Mouse (Mus musculus) lung, postnatal 4 days (tissue): ENCODE results near the gene Zscan5b.
"Not testable (repeated sequence)": the region's sequence is repeated elsewhere in the genome, so short reads cannot be mapped to it uniquely, and the experiment has no call there.

Experiments
- DNase-seq, 2 experiments: peaks; one replicate each; pipeline ENCODE4 v3.0.0; 2021

Zscan5b gene

DNA sequence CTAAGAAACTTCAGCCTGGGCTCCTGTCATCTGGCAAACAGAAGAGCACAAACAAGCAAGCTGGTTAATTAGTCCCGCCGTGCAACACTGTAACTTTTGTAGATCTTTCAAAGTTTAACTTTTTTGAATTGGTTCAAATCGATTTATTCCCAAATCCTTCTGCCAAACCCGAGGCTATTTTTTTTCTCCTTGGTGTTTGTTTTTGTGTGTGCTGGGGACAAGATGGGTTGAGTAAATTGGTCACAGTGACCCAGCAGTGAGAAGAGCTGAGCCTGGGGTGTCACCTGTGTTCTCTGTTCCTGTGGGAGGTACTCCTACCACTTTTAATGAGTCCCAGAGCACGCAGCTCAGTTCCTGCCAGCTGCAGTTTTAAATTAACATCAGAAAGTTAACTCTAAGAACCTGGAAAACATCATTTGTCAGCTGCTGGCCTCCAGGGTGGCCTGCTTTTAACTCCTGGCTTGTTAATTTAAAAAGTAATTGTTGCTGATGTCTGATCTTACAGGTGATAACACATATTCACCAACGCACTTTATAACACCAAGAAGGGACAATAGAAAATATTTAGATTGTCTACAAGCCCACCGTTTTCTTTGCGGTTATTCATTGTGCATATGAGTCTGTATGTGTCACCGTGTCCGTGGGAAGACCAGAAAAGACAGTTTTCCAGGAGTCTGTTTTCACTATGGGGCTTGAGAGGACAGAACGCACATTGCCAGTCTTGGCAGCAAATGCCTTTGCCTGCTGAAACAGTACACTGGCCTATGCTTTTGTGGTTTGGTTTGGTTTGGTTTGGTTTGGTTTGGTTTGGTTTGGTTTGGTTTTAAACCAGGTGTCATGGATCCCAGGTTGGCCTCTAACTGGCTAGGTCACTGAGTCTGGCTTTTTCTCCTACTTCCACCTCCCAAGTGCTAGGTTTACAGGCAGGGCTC is 22.5 kb downstream of the Zscan5b start:
- DNase-seq: no peak

DNA sequence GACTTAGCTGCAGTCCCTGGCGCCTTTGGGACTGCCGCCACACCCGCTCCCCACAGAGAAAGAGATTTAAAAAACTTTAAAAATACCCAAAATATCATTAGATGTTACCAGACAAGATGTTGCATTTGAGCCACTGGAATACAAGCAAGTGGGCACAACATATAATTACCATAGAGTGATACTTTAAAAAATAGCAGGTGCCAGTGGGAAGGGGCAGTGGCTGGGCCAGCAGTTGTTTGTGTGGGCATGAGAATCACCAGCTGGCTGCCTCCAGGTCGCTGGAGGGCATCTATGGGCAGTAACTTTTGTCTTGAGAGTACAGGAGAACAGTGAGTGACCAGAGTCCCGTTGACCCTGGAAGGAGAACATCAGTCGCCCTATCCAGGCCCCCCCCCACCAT is 30.3 kb downstream of the Zscan5b start, which contains the start of gene Epp13:
Epp13 (plus strand) TSS at position 301 of the 400 bp plus-strand sequence.
- no peak for DNase-seq

DNA sequence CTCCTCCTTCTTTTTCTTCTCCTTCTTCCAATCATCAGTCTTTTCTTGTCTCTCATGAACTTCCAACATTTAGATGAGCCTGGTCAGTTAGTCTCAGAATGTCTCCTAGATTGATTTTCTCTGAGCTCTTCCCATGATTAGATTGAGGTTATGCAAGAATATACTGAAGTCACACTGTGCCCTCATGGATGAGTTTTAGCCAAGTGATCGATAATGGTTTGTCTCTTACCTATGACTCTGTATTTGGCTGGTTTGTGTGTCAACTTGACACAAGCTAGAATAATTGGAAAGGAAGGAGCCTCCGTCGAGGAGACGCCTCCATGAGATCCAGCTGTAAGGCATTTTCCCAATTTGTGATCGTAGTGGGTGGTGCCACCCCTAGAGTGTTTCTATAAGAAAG is 32.4 kb downstream of the Zscan5b start:
- no peak for DNase-seq

DNA sequence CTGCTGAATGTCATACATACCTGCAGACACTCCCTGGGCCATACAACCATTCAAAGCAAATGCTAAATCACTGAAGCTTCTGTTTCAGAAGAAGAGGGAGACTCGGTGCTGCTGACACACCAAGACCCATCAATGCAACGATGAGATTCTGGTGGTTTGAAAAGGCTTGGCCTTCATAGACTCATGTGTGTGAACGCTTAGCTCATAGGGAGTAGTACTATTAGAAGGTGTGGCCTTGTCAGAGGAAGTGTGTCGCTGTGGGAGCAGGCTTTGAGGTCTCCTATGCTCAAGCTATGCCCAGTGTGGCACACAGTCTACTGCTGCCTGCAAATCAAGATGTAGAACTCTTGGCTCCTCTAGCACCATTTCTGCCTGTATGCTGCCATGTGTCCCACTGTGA is 35.3 kb downstream of the Zscan5b start:
- no peak for DNase-seq

GRCm38 (mm10) chr7:6258232-6259220 is 36.4 kb downstream of the Zscan5b start:
- no peak for DNase-seq

DNA sequence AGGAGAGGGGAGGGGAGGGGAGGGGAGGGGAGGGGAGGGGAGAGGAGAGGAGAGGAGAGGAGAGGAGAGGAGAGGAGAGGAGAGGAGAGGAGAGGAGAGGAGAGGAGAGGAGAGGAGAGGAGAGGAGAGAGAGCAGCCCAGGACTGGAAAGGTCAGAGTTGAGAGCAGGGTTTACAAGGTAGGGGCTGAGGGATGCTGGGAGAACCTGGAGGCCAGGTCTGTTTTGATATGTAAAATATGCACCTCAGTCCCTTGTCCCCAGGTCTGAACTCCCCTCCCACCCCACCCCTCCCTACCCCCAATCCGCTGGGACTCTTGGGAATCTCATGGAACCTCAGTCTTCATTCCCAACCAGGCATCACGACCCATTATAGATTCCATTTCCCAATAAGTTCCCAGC is 37.9 kb downstream of the Zscan5b start:
- not testable (repeated sequence) for DNase-seq

DNA sequence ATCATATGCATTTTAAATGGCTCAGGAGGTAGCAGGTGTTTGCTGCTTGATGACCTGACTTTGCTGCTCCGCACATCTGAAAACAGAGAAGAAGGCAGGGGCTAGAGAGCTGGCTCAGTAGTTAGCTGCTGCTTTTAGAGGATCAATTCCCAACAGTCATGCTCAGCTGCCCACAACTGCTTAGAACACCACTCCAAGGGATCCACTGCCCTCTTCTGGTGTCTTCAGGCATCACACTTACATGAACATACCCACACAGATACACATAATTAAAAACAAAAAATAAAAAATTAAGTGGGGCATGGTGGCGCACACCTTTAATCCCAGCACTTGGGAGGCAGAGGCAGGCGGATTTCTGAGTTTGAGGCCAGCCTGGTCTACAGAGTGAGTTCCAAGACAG is 40.0 kb downstream of the Zscan5b start:
- no peak for DNase-seq

- no peak for DNase-seq
Observed at GRCm38 (mm10) chr7:6262984-6263383, 40.9 kb downstream of the Zscan5b start.

DNA sequence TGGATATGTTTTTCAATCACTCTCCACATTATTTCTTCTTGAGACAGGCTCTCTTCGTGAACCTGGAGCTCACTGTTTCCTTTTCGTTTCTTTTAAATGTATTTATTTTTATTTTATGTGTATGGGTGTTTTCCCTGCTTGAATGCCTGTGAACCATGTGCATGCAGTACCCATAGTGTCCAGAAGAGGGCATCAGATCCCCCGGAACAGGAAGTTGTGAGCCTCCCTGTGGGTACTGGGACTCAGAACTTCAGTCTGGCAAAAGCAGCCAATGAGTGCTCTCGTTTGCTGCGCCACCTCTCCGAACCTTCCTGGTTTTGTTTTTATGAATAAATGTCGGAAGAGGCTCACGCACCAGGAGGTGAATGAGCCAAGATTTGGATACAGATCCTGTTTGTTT is 43.6 kb downstream of the Zscan5b start:
- peak in 1 of 2 experiments; percentile 43 for DNase-seq

- no peak for DNase-seq
Observed at GRCm38 (mm10) chr7:6277906-6278305, 55.8 kb downstream of the Zscan5b start.

DNA sequence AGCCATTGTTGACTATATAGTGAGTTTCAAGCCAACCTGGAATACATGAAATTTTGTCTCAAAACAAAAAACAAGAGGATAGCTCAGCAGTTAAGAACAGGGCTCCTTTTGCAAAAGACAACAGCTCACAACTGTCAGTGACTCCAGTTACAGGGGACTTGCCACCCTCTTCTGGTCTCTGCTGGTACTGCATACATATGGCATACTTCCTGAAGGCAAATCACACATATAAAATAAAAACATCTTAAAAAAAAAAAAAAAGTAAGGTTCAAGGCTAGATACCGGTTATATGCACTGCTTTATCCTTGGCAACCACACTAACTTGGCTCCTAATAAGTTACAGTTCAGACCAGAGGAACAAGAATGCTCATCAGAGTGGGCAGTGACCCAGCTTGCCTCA is 60.7 kb downstream of the Zscan5b start:
- DNase-seq: peak; percentile 30 to 85

GRCm38 (mm10) chr7:6283451-6284075 is 61.5 kb downstream of the Zscan5b start:
- DNase-seq: peak; percentile 78 to 86

- no peak for DNase-seq
Observed at GRCm38 (mm10) chr7:6284442-6285012, 62.4 kb downstream of the Zscan5b start.

DNA sequence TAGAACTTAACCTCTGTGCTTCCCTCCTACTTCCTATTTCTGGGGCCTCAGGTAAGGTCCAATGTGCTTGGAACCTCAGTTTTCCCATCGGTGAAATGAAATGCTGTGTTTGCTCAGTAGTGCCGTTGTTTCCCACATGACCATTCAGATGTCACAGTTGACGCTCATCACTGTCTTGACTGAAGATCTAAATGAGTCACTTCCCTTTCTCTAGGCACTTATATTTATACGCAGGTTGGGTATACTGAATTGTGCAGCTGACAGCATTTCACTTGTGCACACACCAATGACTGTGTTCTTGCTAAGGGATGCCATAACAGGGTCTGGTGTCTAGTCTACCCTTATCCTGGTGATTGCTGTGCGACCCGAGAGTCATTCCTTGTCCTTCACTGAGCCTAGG is 63.3 kb downstream of the Zscan5b start:
- no peak for DNase-seq

GRCm38 (mm10) chr7:6285842-6286705 is 64.0 kb downstream of the Zscan5b start, which contains the start of gene Zfp667:
Zfp667 (plus strand) TSS chr7:6286579.
- DNase-seq: peak; percentile 97 to 98

- no peak for DNase-seq
Observed at GRCm38 (mm10) chr7:6286921-6287531, 64.9 kb downstream of the Zscan5b start.
